Mouse (Mus musculus) bone marrow macrophage, adult 2 months (primary cell): Measurements from ENCODE around the gene Prss8.

Experiments used
- CTCF ChIP-seq: IDR thresholded peaks from 2 replicates; pipeline ENCODE4 v1.5.1; 2012; ENCODE audit warnings: low read depth, mild to moderate bottlenecking, low read length, moderate library complexity
- POLR2A ChIP-seq: IDR thresholded peaks from 2 replicates; pipeline ENCODE4 v1.6.1; 2012; ENCODE audit warnings: mild to moderate bottlenecking, low read depth, low read length, borderline replicate concordance

GRCm38 (mm10) chr7:127899997-127900396 lies 29.9 kb downstream of the Prss8 start:
- TF ChIP-seq CTCF = no peak
- no peak for TF ChIP-seq POLR2A
